Mouse (Mus musculus) cerebellum, adult 2 months (tissue): ENCODE data around the gene Rxfp2.

Experiments
- CTCF ChIP-seq: fragments of 200-500 bp; IDR thresholded peaks from 2 replicates; pipeline ENCODE4 v1.5.1; 2011; ENCODE audit warnings: low read depth, mild to moderate bottlenecking, control low read depth, low read length, moderate library complexity, borderline replicate concordance; ENCODE audit not compliant: insufficient read depth
- POLR2A ChIP-seq: fragments of 200-500 bp; IDR thresholded peaks from 2 replicates; pipeline ENCODE4 v1.6.1; 2011; ENCODE audit warnings: low read length, control low read depth, borderline replicate concordance; ENCODE audit not compliant: insufficient read depth

DNA sequence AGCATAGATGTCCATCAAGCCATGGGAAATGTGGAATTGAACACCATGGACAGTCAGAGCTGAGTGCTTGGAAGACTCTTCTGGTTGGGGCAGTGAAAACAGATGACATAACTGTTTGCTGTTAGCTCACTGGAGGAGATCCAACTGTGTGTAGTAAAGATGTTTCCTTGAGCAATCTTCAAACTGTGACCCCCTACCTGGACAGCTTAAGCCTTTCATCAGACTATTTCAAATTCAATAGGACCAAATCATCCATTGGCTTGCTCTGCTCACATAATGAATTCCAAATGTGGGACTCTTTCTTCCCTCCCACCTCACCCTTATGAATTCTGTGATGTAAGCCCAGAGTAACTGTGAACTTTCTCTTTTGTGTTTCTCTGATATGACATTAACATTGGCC is 53.3 kb downstream of the Rxfp2 start:
- no peak for TF ChIP-seq POLR2A
- TF ChIP-seq CTCF = no peak
